Mouse (Mus musculus) brain, embryonic 14.5 days (tissue): ENCODE measurements around the gene Pibf1.

Experiments used
- CTCF ChIP-seq: fragments of 200-500 bp; IDR thresholded peaks from 2 replicates; pipeline ENCODE4 v1.5.1; 2012; ENCODE audit warnings: inconsistent platforms, mild to moderate bottlenecking, moderate library complexity, borderline replicate concordance; ENCODE audit not compliant: insufficient read depth, insufficient read length; ENCODE audit errors: extremely low read depth
- POLR2A ChIP-seq: fragments of 200-500 bp; IDR thresholded peaks from 2 replicates; pipeline ENCODE4 v1.6.1; 2012; ENCODE audit warnings: mild to moderate bottlenecking, inconsistent platforms, borderline replicate concordance; ENCODE audit not compliant: poor library complexity, insufficient read depth, insufficient read length, severe bottlenecking; ENCODE audit errors: extremely low read depth

- no peak for TF ChIP-seq POLR2A
- no peak for TF ChIP-seq CTCF
Measured at GRCm38 (mm10) chr14:99099967-99100587, 853 bp downstream of the Pibf1 start.
